Mouse (Mus musculus): ENCODE results near the gene Hoxa10. TPM values are rescaled to one million over a fixed set of nuclear protein-coding genes. Genes with fewer than 3 reads are reported as not detected.

Gene Hoxa10
- total RNA-seq, 2 experiments from 2014 or later, result not detected

- no peak for ATAC-seq (replicated peaks; ENCODE audit: low FRiP score, low TSS enrichment, poor library complexity, severe bottlenecking)
Measured at GRCm38 (mm10) chr6:52221993-52222685, 18.5 kb downstream of the Hoxa10 start.

GRCm38 (mm10) chr6:52221337-52221992 lies 19.2 kb downstream of the Hoxa10 start, which contains the start of gene Hoxa7:
Hoxa7 (minus strand) TSS chr6:52221854.
- peak; percentile 39 for ATAC-seq (replicated peaks; ENCODE audit: low FRiP score, low TSS enrichment, poor library complexity, severe bottlenecking)

GRCm38 (mm10) chr6:52220865-52221310 lies 19.8 kb downstream of the Hoxa10 start:
- ATAC-seq (replicated peaks; ENCODE audit: low FRiP score, low TSS enrichment, poor library complexity, severe bottlenecking), result no peak

GRCm38 (mm10) chr6:52220003-52220864 lies 20.4 kb downstream of the Hoxa10 start:
- no peak for ATAC-seq (replicated peaks; ENCODE audit: low FRiP score, low TSS enrichment, poor library complexity, severe bottlenecking)

GRCm38 (mm10) chr6:52219234-52219942 lies 21.3 kb downstream of the Hoxa10 start:
- ATAC-seq (replicated peaks; ENCODE audit: low FRiP score, low TSS enrichment, poor library complexity, severe bottlenecking), result no peak

- no peak for ATAC-seq (replicated peaks; ENCODE audit: low FRiP score, low TSS enrichment, poor library complexity, severe bottlenecking)
Measured at GRCm38 (mm10) chr6:52218643-52219215, 21.9 kb downstream of the Hoxa10 start.

GRCm38 (mm10) chr6:52217895-52218642 lies 22.6 kb downstream of the Hoxa10 start:
- ATAC-seq (replicated peaks; ENCODE audit: low FRiP score, low TSS enrichment, poor library complexity, severe bottlenecking), result no peak

- ATAC-seq (replicated peaks; ENCODE audit: low FRiP score, low TSS enrichment, poor library complexity, severe bottlenecking), result no peak
Measured at GRCm38 (mm10) chr6:52217459-52217768, 23.2 kb downstream of the Hoxa10 start.

GRCm38 (mm10) chr6:52216691-52217458 lies 23.8 kb downstream of the Hoxa10 start:
- ATAC-seq (replicated peaks; ENCODE audit: low FRiP score, low TSS enrichment, poor library complexity, severe bottlenecking), result no peak

GRCm38 (mm10) chr6:52215771-52216535 lies 24.7 kb downstream of the Hoxa10 start:
- ATAC-seq (replicated peaks; ENCODE audit: low FRiP score, low TSS enrichment, poor library complexity, severe bottlenecking), result no peak

GRCm38 (mm10) chr6:52215070-52215469 lies 25.6 kb downstream of the Hoxa10 start:
- no peak for ATAC-seq (replicated peaks; ENCODE audit: low FRiP score, low TSS enrichment, poor library complexity, severe bottlenecking)

GRCm38 (mm10) chr6:52214271-52214670 lies 26.4 kb downstream of the Hoxa10 start:
- ATAC-seq (replicated peaks; ENCODE audit: low FRiP score, low TSS enrichment, poor library complexity, severe bottlenecking), result no peak

GRCm38 (mm10) chr6:52213119-52213986 lies 27.3 kb downstream of the Hoxa10 start, which contains the start of the genes Hoxa3 and Gm28308:
Hoxa3 (minus strand) TSS chr6:52213336.
Gm28308 (minus strand) TSS chr6:52213339.
- ATAC-seq (replicated peaks; ENCODE audit: low FRiP score, low TSS enrichment, poor library complexity, severe bottlenecking), result 0 out of 2 replicates have a peak, but pooled peaks have one; percentile 2

- ATAC-seq (replicated peaks; ENCODE audit: low FRiP score, low TSS enrichment, poor library complexity, severe bottlenecking), result no peak
Measured at GRCm38 (mm10) chr6:52212556-52213118, 28.0 kb downstream of the Hoxa10 start.

- peak; percentile 16; the same call in 1 of the 2 replicates for ATAC-seq (replicated peaks; ENCODE audit: low FRiP score, low TSS enrichment, poor library complexity, severe bottlenecking)
Measured at GRCm38 (mm10) chr6:52211961-52212360, 28.7 kb downstream of the Hoxa10 start.
